Mouse (Mus musculus) olfactory bulb, adult 2 months (tissue): ENCODE measurements around the gene Olfr324.

Experiments used
- CTCF ChIP-seq: fragments of 200-500 bp; IDR thresholded peaks from 2 replicates; pipeline ENCODE4 v1.5.1; 2012; ENCODE audit warnings: low read depth, mild to moderate bottlenecking, low read length, moderate library complexity; ENCODE audit not compliant: insufficient read depth
- POLR2A ChIP-seq: fragments of 200-500 bp; IDR thresholded peaks from 2 replicates; pipeline ENCODE4 v1.6.1; 2012; ENCODE audit warnings: mild to moderate bottlenecking, low read depth, low read length, moderate library complexity; ENCODE audit not compliant: insufficient read depth

DNA sequence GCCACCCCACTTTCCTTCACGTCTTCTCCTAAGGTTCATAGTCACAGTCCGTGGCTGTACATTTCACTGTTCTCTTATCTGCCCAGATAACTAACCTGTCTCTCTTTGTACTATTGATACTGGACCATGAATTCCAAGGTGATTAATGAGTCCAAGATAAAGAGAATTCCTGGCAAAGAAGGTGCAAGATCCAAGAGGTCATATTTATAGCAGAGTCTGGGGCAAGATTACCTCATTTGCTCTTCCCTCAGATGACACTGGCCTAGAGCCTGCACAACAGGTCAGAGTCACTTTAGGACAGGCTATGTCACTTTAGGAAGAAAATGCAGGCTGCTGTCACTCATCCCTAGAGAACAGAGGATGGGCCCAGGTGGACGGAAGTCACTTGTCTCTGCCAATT, 10.3 kb downstream of the Olfr324 start:
- TF ChIP-seq CTCF (no peak), POLR2A (no peak)
